Mouse (Mus musculus): ENCODE measurements around the gene Faf2. TPM values are rescaled to one million over a fixed set of nuclear protein-coding genes. Genes with fewer than 3 reads are reported as not detected.

Gene Faf2
- polyA plus RNA-seq (2014; fragmentation: Illumina TruSeq; extraction: RNeasy Lipid Tissue Mini Kit (QIAGEN cat#74804); ENCODE audit: low read depth, low replicate concordance) = 59.8 TPM

DNA sequence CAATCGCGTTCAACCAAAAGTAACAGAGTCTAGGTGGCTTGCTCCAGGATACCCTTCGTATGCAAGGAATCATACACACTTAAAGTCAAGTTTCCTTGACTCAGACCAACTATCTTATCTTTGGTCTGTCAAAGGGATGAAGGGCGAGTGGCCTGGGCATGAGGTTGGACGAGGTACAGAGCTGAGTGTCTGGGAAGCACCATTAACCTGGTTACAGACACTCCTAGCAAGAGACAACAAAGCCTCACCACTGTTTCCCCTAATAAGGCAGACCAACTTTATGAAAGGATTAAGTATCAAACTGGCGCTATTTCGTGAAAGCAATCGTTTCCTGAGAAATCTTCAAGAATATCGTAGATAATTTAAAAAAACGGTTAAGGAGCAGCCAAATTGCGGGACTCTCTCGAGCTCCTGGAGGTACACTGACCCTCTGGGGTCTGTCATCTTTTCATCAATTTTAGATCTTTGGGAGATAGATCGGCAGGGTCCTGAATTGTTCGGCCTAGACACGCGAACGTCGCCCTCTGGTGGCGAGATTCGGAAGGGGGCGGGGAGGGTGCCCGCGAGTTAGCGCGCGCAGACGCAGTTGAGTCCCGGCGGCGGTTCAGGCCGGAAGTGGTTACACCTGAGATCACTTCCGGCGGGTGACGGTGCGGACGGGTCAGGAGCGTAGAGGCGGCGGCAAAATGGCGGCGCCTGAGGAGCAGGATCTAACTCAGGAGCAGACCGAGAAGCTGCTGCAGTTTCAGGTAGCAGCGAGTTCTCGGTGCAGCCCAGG lies at the start of gene Faf2:
Faf2 (plus strand) TSS at position 630 of the 778 bp plus-strand sequence.

GRCm38 (mm10) chr13:54574854-54575481 lies 46.6 kb upstream of the Faf2 start, which contains the start of gene Arl10:
TSS of gene Arl10 (plus strand) at chr13:54575015.

DNA sequence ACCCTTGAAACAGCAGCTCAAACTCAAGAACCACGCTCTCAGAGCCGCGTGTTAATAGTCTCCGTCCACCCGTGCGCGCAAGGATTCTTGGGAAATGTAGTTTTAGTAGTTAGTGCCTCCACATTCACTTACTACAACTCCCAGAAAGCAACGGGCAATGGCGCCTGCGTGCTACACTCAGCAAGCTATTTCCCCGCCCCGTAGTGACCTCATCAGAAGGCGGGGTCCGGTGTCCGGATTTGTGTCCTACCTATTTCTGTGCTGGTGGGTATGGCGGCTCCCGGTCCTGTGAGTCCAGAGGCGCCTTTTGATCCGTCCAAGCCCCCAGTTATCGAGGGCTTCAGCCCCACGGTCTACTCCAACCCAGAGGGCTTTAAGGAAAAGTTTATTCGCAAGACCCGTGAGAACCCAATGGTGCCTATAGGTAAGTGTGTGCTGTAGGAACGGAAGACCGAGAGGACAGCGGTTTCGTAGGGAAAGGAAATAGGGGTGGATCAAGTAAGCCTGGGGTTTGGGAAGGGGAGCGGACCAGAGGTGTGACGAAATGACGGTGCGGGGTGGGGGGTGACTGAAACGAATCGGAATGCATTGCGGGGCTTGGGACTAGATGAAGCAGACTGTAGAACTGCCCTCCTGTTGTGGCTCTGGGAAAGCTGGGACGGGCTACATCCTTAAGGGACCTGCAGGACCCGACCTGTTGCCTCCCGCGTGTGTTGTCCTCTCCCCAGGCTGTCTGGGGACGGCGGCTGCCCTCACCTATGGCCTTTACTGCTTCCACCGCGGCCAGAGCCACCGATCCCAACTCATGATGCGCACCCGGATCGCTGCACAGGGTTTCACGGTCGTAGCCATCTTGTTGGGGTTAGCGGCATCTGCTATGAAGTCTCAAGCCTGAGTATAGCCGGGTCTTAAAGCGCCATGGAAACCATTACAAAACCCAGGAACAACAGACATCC lies 31.3 kb upstream of the Faf2 start, which contains the start of the genes Nop16 and Higd2a:
Nop16 (minus strand) TSS at position 95 of the 956 bp plus-strand sequence.
Higd2a (plus strand) TSS at position 212 of the 956 bp plus-strand sequence.

DNA sequence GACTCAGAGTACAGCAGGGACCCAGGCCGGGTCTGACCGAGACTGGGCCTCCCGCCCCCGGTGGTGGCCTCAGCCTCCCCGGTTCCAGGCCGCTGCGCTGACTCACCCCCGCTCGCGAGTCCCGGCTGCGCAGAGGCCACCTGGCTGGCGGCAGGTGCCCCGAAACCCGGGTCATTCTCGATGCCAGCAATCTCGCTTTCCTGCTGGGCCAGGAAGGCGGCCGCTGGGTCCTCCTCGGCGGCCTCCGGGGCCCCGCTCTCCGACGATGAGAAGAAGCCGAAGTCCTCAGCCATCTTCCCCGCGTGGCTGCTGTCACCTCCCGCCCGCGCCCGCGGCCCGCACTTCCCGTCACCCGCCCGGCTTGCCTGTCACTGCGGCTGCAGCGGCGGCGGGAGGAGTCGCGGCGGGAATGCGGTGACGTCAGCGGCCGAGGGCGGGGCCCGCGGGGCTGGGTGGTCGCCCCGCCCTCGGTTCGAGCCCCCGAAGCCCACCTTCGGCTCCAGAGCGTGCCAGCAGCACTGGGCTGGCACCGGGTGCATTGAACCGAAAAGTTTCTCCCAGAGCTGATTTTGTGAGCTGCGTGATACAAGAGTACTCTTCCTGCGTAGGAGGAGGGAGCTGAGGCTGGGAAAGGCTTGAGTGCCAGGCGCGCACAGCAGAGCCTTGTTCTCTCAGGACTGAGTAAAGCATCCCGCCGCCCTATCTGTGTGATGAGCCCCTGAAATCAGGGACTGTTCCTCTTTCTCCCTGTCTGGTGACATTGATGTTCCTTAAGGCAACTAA lies 10.4 kb upstream of the Faf2 start, which contains the start of gene Cltb:
Cltb (minus strand) TSS at position 373 of the 783 bp plus-strand sequence.

GRCm38 (mm10) chr13:54693558-54694347 lies 72.2 kb downstream of the Faf2 start, which contains the start of gene Rnf44:
TSS of gene Rnf44 (minus strand) at chr13:54693907.

DNA sequence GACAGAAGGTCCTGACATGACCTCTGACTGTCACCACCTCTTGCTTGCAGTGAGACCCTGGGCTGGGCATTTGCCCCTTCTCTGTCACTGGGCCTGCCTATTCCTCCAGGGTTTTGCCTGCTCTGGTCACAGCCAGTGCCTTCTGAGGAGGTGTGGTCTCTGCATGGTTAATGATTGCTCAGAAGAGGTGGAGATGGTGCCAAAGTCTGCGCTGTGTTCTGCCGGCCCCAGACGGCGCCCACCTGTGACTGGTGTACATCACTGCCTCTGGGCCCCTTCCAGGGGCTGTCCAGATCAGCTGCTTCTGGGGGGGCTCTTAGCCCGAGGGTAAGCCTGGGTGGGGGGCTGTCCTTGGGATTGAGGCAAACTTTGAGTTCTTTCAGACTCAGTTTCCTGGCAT lies 79.7 kb downstream of the Faf2 start, which contains the start of gene Cdhr2:
Cdhr2 (plus strand) TSS at position 219 of the 400 bp plus-strand sequence.

Other genes with a start within 250 kb of the Faf2 start
- gene Thoc3, start 152.9 kb upstream of the Faf2 start, polyA plus RNA-seq (2014; fragmentation: Illumina TruSeq; extraction: RNeasy Lipid Tissue Mini Kit (QIAGEN cat#74804); ENCODE audit: low read depth, low replicate concordance) = 7.8 TPM
- gene Simc1, start 118.0 kb upstream of the Faf2 start, polyA plus RNA-seq (2014; fragmentation: Illumina TruSeq; extraction: RNeasy Lipid Tissue Mini Kit (QIAGEN cat#74804); ENCODE audit: low read depth, low replicate concordance) = 35.7 TPM
- 44.5 TPM for gene 4833439L19Rik, start 56.3 kb upstream of the Faf2 start, polyA plus RNA-seq (2014; fragmentation: Illumina TruSeq; extraction: RNeasy Lipid Tissue Mini Kit (QIAGEN cat#74804); ENCODE audit: low read depth, low replicate concordance)
- not detected for gene Arl10, start 46.8 kb upstream of the Faf2 start, polyA plus RNA-seq (2014; fragmentation: Illumina TruSeq; extraction: RNeasy Lipid Tissue Mini Kit (QIAGEN cat#74804); ENCODE audit: low read depth, low replicate concordance)
- 8.0 TPM for gene Nop16, start 31.7 kb upstream of the Faf2 start, polyA plus RNA-seq (2014; fragmentation: Illumina TruSeq; extraction: RNeasy Lipid Tissue Mini Kit (QIAGEN cat#74804); ENCODE audit: low read depth, low replicate concordance)
- gene Higd2a, start 31.6 kb upstream of the Faf2 start, polyA plus RNA-seq (2014; fragmentation: Illumina TruSeq; extraction: RNeasy Lipid Tissue Mini Kit (QIAGEN cat#74804); ENCODE audit: low read depth, low replicate concordance) = 10.6 TPM
- gene Cltb, start 10.4 kb upstream of the Faf2 start, polyA plus RNA-seq (2014; fragmentation: Illumina TruSeq; extraction: RNeasy Lipid Tissue Mini Kit (QIAGEN cat#74804); ENCODE audit: low read depth, low replicate concordance) = 5.6 TPM
- 11.5 TPM for gene Rnf44, start 72.1 kb downstream of the Faf2 start, polyA plus RNA-seq (2014; fragmentation: Illumina TruSeq; extraction: RNeasy Lipid Tissue Mini Kit (QIAGEN cat#74804); ENCODE audit: low read depth, low replicate concordance)
- gene Cdhr2, start 79.7 kb downstream of the Faf2 start, polyA plus RNA-seq (2014; fragmentation: Illumina TruSeq; extraction: RNeasy Lipid Tissue Mini Kit (QIAGEN cat#74804); ENCODE audit: low read depth, low replicate concordance) = 0.14 TPM
- gene Gprin1, start 128.1 kb downstream of the Faf2 start, polyA plus RNA-seq (2014; fragmentation: Illumina TruSeq; extraction: RNeasy Lipid Tissue Mini Kit (QIAGEN cat#74804); ENCODE audit: low read depth, low replicate concordance) = not detected
- not detected for gene Sncb, start 144.8 kb downstream of the Faf2 start, polyA plus RNA-seq (2014; fragmentation: Illumina TruSeq; extraction: RNeasy Lipid Tissue Mini Kit (QIAGEN cat#74804); ENCODE audit: low read depth, low replicate concordance)
- not detected for gene Eif4e1b, start 162.2 kb downstream of the Faf2 start, polyA plus RNA-seq (2014; fragmentation: Illumina TruSeq; extraction: RNeasy Lipid Tissue Mini Kit (QIAGEN cat#74804); ENCODE audit: low read depth, low replicate concordance)
- gene Tspan17, start 167.6 kb downstream of the Faf2 start, polyA plus RNA-seq (2014; fragmentation: Illumina TruSeq; extraction: RNeasy Lipid Tissue Mini Kit (QIAGEN cat#74804); ENCODE audit: low read depth, low replicate concordance) = 5.2 TPM